Mouse (Mus musculus) stomach, embryonic 14.5 days (tissue): ENCODE results near the gene Gm10600. TPM values are rescaled to one million over a fixed set of nuclear protein-coding genes. Genes with fewer than 3 reads are reported as not detected.
"Not testable (repeated sequence)": the region's sequence is repeated elsewhere in the genome, so short reads cannot be mapped to it uniquely, and the experiment has no call there.

Experiments used
- ATAC-seq: fragments of 200-750 bp; cut with Nextera tagmentation; 2 replicates; pipeline ENCODE4 v1.8.0; 2017; ENCODE audit warnings: low read depth, moderate TSS enrichment; ENCODE audit not compliant: insufficient number of reproducible peaks, insufficient read depth, low FRiP score
- H3K27ac ChIP-seq: fragments of 300-500 bp; sonication (generic); 2 replicates; pipeline ENCODE4 v1.5.1; 2014; ENCODE audit warnings: mild to moderate bottlenecking, low read length, moderate library complexity, mixed read lengths
- H3K27me3 ChIP-seq: fragments of 300-500 bp; sonication (generic); 2 replicates; pipeline ENCODE4 v1.6.1; 2014; ENCODE audit warnings: low read length, control low read depth, mixed read lengths; ENCODE audit not compliant: control insufficient read depth, insufficient read depth
- H3K36me3 ChIP-seq: fragments of 300-500 bp; sonication (generic); 2 replicates; pipeline ENCODE4 v1.6.1; 2014; ENCODE audit warnings: mild to moderate bottlenecking, control low read depth, low read length, moderate library complexity, mixed read lengths; ENCODE audit not compliant: control insufficient read depth, insufficient read depth
- H3K4me1 ChIP-seq: fragments of 300-500 bp; sonication (generic); 2 replicates; pipeline ENCODE4 v1.6.1; 2014; ENCODE audit warnings: low read length, control low read depth, mixed read lengths; ENCODE audit not compliant: control insufficient read depth, insufficient read depth
- H3K4me2 ChIP-seq: fragments of 300-500 bp; sonication (generic); replicated peaks from 2 replicates; pipeline ENCODE4 v1.6.1; 2014; ENCODE audit warnings: low read depth, low read length, control low read depth
- H3K4me3 ChIP-seq: fragments of 300-500 bp; sonication (generic); 2 replicates; pipeline ENCODE4 v1.5.1; 2014; ENCODE audit warnings: low read depth, low read length, control low read depth
- H3K9ac ChIP-seq: fragments of 300-500 bp; sonication (generic); replicated peaks from 2 replicates; pipeline ENCODE4 v1.6.1; 2014; ENCODE audit warnings: low read depth, mild to moderate bottlenecking, control low read depth, low read length, moderate library complexity, mixed read lengths
- H3K9me3 ChIP-seq: fragments of 300-500 bp; sonication (generic); 2 replicates; pipeline ENCODE4 v1.6.1; 2016; ENCODE audit warnings: low read depth, low read length, control low read depth; ENCODE audit not compliant: control insufficient read depth
- WGBS: fragments of 180-500 bp; shearing (Covaris S2); extraction: QIAGEN DNeasy Blood & Tissue Kit; methylation state at CpG from one replicate; pipeline ENCODE4 v1.1.7; 2014; 5-methylcytosine and 5-hydroxymethylcytosine counted together
- polyA plus RNA-seq: library from polyadenylated mRNA; unstranded; fragments of >200 nt; fragmentation: Nextera tagmentation; extraction: Ambion mirVana; gene quantifications from 2 replicates; pipeline ENCODE4 v1.2.1, GENCODE M21; 2014

Gene Gm10600
- polyA plus RNA-seq: not detected in 2 replicates

DNA sequence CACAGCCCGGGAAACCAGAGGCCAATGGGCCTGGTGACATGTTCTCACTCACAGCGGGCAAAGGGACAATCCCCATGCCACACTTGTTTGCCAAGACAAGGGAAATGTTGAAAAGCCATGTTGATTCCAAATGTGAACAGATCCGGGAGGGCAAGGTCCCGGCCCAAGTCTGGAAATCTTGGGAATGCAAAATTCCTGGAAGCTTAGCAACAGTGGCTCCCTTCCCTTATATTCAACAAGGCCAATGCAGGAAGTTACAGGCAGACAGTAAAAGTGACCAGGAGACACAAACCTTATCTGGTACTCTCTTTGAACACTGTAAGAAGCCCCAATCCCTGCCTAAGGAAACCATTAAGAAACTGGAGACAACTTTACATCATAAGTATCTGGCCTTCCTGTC is at the start of gene Gm10600:
Gene Gm10600 (plus strand): TSS at position 301 of the 400 bp plus-strand sequence.
- no CpG with 5 or more reads among the region's 4 CpGs for WGBS

DNA sequence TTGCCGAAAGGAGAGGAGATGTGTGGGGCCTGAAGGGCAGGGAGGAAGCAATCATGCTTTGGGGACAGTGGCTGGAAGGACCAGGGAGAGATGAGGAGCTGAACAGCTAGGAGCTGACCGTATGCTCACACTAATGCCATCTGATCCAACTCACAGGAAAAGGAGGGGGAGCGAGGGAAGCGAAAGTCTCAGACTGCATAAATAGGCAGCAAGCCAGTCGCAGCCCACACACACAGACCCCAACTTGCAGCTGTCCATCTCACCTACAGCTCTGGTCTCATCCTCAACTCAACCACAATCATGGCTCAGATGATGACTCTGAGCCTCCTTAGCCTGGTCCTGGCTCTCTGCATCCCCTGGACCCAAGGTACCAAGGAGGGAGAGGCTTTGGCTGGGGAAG is 15.0 kb downstream of the Gm10600 start, which contains the start of gene Ccl21b:
Gene Ccl21b (plus strand): TSS at position 301 of the 400 bp plus-strand sequence.
- no CpG with 5 or more reads among the region's 5 CpGs for WGBS
- not testable (repeated sequence) for H3K27ac ChIP-seq, H3K9ac ChIP-seq, H3K4me2 ChIP-seq, H3K36me3 ChIP-seq, H3K4me1 ChIP-seq, H3K4me3 ChIP-seq, H3K27me3 ChIP-seq, H3K9me3 ChIP-seq, ATAC-seq

More for the DNA sequence above, at the start of gene Gm10600:
- H3K36me3 ChIP-seq, H3K27me3 ChIP-seq, H3K4me2 ChIP-seq, H3K9ac ChIP-seq, H3K4me1 ChIP-seq, H3K27ac ChIP-seq, H3K9me3 ChIP-seq, H3K4me3 ChIP-seq, ATAC-seq: not testable (repeated sequence)

Other genes with a start within 250 kb of the Gm10600 start
- gene Gm21093, start 205.9 kb upstream of the Gm10600 start, polyA plus RNA-seq: 0.29 TPM in 1 of 2 replicates, not detected in the other
- not detected in 2 replicates for gene Gm3893, start 149.4 kb upstream of the Gm10600 start, polyA plus RNA-seq
- not detected in 2 replicates for gene Gm13304, start 125.8 kb upstream of the Gm10600 start, polyA plus RNA-seq
- gene Gm13306, start 87.2 kb upstream of the Gm10600 start, polyA plus RNA-seq: not detected in 2 replicates
- not detected in 2 replicates for gene Gm13305, start 72.0 kb upstream of the Gm10600 start, polyA plus RNA-seq
- gene Ccl21b, start 15.1 kb downstream of the Gm10600 start, polyA plus RNA-seq: 0.75 TPM in 1 of 2 replicates, not detected in the other
- gene Gm21953, start 53.6 kb downstream of the Gm10600 start, polyA plus RNA-seq: not detected in 2 replicates
- 0.18 TPM in 1 of 2 replicates, not detected in the other for gene Fam205a3, start 77.7 kb downstream of the Gm10600 start, polyA plus RNA-seq
- not detected in 2 replicates for gene Gm21586, start 198.7 kb downstream of the Gm10600 start, polyA plus RNA-seq
- 0.13 TPM in 1 of 2 replicates, not detected in the other for gene Gm2163, start 226.1 kb downstream of the Gm10600 start, polyA plus RNA-seq